Mouse (Mus musculus): ENCODE results near the gene Tmem132c.
A peak's percentile ranks its signal among the peaks of the same experiment; 100 is the strongest.

Tmem132c gene

DNA sequence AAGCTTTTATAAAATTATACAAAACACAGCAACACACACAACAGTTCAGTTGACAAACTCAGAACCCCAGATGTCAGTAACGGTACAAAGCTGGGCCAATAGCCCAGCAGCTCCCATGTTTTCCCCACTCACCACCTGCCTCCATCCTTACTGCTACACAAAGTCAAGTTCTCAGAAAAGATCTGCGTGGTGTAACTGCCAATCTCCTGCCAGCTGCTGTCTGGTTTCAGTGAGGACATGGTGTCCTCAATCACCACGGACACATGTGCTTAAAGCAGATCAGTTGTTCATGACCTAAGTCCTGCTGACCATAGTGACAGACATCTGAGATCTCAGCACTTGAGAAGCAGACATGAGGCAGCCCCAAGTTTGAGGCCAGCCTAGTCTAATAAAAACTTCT, 354.1 kb downstream of the Tmem132c start:
- no peak for DNase-seq (ENCODE audit: low spot score in 2 of 2)

DNA sequence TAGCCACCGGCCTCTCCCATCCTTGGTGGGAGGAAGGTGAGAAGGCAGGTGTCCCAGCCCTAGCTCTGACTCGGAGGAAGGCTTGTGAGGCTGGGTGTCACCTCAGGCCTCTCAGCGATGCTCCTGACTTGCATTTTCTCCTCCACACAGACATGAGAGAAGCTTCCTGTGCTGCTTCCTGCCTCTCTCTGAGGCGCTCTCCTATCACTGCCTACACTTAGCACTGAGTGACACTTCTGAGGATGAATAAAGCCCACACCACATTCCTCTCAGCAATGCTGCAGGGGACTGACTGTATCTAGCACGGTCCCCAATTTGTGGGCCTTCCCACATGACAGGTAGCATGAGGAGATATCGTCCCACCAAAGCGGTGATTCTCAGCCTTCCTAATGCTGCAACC, 355.3 kb downstream of the Tmem132c start:
- DNase-seq (ENCODE audit: low spot score in 2 of 2) = no peak

DNA sequence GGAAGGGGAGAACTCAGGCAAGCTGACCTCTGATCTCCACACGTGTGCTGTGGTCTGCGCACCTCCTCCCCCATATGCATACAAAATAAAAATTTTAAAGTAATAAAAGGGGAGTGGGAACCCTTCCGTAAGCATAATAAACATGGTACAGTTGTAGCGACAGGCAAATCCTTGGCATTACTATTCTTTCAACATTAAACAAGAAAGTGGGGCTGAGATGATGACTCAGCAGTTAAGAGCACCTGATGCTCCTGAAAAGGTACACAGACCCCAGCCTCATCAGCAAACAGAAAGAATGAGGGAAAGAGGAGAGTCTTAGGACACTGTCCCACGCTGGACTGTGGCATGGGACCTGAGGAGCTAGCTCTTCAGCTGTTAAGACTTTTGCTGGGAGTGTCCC, 361.4 kb downstream of the Tmem132c start:
- DNase-seq (ENCODE audit: low spot score in 2 of 2) = no peak

DNA sequence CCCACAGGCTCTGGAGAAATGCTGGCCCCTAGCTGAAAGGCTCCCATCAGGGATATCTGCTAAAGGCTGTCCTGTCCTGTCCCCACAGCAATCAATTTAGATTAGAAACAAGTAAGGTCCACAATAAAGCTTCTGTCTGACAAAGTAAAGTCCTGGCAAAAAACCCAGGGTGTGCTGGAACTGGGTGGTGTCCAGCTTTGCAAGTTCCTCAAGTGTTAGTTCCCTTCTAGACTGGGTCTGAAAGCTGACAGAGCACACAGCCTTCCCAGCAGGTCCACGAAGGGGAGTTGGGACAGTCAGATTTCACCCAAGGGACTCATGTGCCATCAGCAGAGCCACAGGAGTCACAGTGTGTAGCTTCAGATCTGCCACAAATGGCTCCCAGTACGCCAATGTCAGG, 365.9 kb downstream of the Tmem132c start:
- no peak for DNase-seq (ENCODE audit: low spot score in 2 of 2)

DNA sequence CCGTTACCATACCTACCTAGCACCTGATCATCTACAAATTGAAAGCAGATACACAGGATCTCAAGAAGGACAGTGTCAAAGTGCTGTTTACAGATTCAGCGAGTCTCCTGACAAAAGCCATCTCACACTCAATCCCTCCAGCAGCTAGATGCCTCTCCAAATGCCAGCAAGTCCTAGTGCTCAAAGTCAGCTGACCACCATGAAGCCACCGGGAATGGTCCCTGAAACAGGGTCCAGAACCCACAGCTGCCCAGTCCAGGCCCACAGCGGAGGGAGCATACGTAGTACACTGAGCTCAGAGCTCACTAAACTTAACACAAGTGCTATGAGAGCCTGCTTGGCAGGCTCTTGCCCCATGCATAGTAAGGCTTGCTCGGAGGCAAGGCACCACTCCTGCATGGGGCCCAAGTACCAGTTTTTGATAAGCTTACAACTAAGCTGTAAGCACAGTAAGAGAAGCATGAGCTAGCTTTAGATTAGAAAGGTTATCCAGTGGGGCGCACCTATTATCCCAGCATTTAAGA, 367.6 kb downstream of the Tmem132c start:
- DNase-seq (ENCODE audit: low spot score in 2 of 2) = no peak

DNA sequence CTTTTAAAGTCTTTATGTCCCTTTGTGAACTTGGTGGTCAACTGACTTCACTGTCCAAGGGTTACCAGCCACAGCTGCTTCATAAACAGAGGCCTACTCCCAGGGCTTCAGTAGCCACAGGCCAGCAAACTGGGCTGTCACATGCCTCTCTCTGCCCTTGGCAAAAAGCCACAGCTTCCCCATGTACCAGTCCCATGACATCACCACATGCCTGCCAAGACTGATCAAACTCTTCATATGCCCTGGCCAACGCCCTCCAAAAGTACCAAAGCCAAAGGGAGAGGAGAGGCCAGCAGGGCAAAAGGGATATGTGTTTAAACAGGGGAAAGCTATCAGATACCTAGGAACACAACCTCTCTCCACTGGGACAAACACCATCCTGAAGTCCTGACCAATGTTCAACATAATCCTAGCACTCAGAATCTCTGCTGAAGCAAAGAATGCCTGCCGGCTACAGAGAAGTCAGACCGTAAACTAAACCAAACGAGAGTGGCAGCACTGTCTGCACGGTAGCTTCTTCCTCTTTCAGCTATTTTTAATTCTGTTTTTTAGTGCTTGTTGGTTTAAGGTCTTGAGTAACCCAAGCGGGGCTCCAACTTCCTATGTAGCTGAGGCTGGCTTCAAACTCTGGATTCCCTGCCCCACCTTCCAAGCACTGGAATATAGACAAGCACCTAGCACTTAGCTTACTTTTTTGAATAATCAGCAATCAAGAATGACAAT, 369.3 kb downstream of the Tmem132c start:
- DNase-seq (ENCODE audit: low spot score in 2 of 2) = peak in 1 of 2 experiments; percentile 32

DNA sequence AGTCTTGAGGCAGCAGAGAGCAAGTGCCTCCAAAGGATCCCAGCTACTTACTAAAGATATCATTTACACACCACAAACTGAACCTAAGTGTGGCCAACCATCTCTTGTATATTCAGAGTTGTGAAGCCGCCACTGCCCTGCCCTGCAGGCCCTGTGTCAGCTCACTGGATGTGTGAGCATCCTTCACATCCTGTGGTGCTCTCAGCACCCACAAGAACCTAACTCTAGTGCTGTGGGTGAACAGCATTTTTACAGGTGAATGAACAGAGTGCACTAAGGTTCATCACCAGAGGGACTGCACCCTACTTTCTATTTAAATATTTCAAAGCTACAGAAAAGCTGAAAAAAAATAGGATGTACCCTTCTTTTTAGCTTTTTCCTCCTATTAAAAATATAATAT, 370.3 kb downstream of the Tmem132c start:
- DNase-seq (ENCODE audit: low spot score in 2 of 2) = no peak

DNA sequence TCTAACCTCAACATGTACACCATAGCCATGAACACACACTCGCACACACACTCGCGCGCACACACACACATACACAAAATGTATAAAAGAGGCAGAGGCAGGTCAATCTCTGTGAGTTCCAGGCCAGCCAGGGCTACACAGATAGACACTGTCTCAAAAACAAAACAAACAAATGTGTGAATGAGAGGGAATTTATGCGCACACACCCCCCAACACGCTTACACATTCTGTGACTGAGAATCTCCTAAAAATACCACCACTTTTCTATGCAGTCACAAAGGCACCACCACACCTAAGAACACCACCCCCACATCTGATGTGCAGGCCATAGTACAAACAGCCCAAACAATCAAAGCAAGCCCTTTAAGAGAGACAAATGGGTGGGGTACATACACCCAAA, 370.8 kb downstream of the Tmem132c start:
- DNase-seq (ENCODE audit: low spot score in 2 of 2) = no peak

Measured in frontal cortex, postnatal 14 days (tissue).